Mouse (Mus musculus) lung, postnatal 0 days (tissue): ENCODE measurements around the gene Tnrc18.

Experiments used
- CTCF ChIP-seq: IDR thresholded peaks from 2 replicates; pipeline ENCODE4 v1.5.1; 2016; ENCODE audit warnings: antibody characterized with exemption, mild to moderate bottlenecking
- EP300 ChIP-seq: IDR thresholded peaks from 2 replicates; pipeline ENCODE4 v1.6.1; 2016; ENCODE audit warnings: antibody characterized with exemption, mild to moderate bottlenecking, control low read depth

- TF ChIP-seq CTCF (no peak), EP300 (no peak)
Observed at GRCm38 (mm10) chr5:142678141-142678571, 139.3 kb downstream of the Tnrc18 start.
